Mouse (Mus musculus) midbrain, embryonic 13.5 days (tissue): ENCODE results near the gene Gnaq. TPM values are rescaled to one million over a fixed set of nuclear protein-coding genes. Genes with fewer than 3 reads are reported as not detected.

Source experiments
- ATAC-seq: fragments of 200-750 bp; cut with Nextera tagmentation; 2 replicates; pipeline ENCODE4 v1.8.0; 2017; ENCODE audit warnings: mild to moderate bottlenecking, moderate TSS enrichment, moderate library complexity
- H3K27ac ChIP-seq: fragments of 300-500 bp; sonication (generic); 2 replicates; pipeline ENCODE4 v1.5.1; 2015; ENCODE audit warnings: inconsistent platforms, mild to moderate bottlenecking, moderate library complexity
- H3K27me3 ChIP-seq: fragments of 300-500 bp; sonication (generic); 2 replicates; pipeline ENCODE4 v1.6.1; 2015; ENCODE audit warnings: mild to moderate bottlenecking, inconsistent platforms
- H3K36me3 ChIP-seq: fragments of 300-500 bp; sonication (generic); 2 replicates; pipeline ENCODE4 v1.6.1; 2015; ENCODE audit warnings: mild to moderate bottlenecking, inconsistent platforms
- H3K4me1 ChIP-seq: fragments of 300-500 bp; sonication (generic); replicated peaks from 2 replicates; pipeline ENCODE4 v1.6.1; 2015; ENCODE audit warnings: inconsistent platforms
- H3K4me2 ChIP-seq: fragments of 300-500 bp; sonication (generic); replicated peaks from 2 replicates; pipeline ENCODE4 v1.6.1; 2015; ENCODE audit warnings: moderate library complexity, mild to moderate bottlenecking, inconsistent platforms
- H3K4me3 ChIP-seq: fragments of 300-500 bp; sonication (generic); replicated peaks from 2 replicates; pipeline ENCODE4 v1.5.1; 2015; ENCODE audit warnings: mild to moderate bottlenecking, inconsistent platforms
- H3K9ac ChIP-seq: fragments of 300-500 bp; sonication (generic); replicated peaks from 2 replicates; pipeline ENCODE4 v1.6.1; 2015; ENCODE audit warnings: mild to moderate bottlenecking, inconsistent platforms
- H3K9me3 ChIP-seq: fragments of 300-500 bp; sonication (generic); 2 replicates; pipeline ENCODE4 v1.6.1; 2016; ENCODE audit warnings: mild to moderate bottlenecking, inconsistent platforms
- WGBS: fragments of 180-500 bp; shearing (Covaris S2); methylation state at CpG from one replicate; pipeline ENCODE4 v1.1.7; 2015; 5-methylcytosine and 5-hydroxymethylcytosine counted together
- polyA plus RNA-seq: library from polyadenylated mRNA; unstranded; fragments of >200 nt; fragmentation: Nextera tagmentation; extraction: Ambion mirVana; gene quantifications from 2 replicates; pipeline ENCODE4 v1.2.1, GENCODE M21; 2015

The Gnaq gene
- polyA plus RNA-seq, 1 experiment from 2014 or later: 82.7 TPM

DNA sequence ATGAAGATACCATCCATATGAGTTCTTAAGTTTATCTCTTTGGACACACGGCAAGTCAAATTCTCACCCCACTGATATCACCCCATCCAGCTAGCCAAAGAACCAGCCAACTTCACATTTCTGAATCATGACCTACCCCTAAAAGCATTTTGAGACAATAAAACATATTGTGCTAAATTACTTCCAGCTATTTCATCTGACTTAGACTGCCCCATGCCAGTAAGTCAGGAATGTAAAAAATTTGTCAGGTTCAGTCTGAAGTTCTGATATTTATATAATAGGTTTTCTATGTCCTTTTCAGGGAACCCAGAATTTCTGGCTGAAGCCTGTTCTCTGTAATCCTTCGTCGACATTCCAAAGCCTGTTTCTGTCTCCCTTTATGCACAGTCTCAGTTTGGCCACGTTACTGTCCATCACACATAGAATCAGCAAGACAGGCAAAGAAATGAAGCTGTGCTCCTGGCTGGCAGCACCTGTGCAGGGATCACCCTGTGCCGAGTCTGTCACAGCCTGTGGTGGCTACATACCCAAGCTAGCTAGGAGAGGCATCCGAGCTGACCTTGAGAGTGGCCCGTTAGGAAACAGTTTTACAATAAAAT lies 233.9 kb downstream of the Gnaq start:
- H3K9ac ChIP-seq: no peak overlapping the region
- 0 out of 2 replicates have a peak overlapping the region, but pooled peaks have one; percentile 7 for H3K27ac ChIP-seq
- H3K4me2 ChIP-seq: no peak overlapping the region
- H3K4me1 ChIP-seq: peaks cover 25% of the 10 kb centered on the region
- H3K9me3 ChIP-seq: no peaks in the 10 kb centered on the region
- peaks cover 5% of the 10 kb centered on the region for H3K36me3 ChIP-seq
- ATAC-seq: no peak
- 84% methylated on average over 7 of the region's 7 CpGs for WGBS
- H3K4me3 ChIP-seq: no peak overlapping the region
- no peaks in the 10 kb centered on the region for H3K27me3 ChIP-seq

GRCm38 (mm10) chr19:16367218-16367617 lies 234.6 kb downstream of the Gnaq start:
- Histone ChIP-seq H3K36me3 (no peaks in the 10 kb centered on the region), H3K27me3 (no peaks in the 10 kb centered on the region), H3K4me1 (peaks cover 26% of the 10 kb centered on the region), H3K4me2 (no peak overlapping the region), H3K9me3 (no peaks in the 10 kb centered on the region), H3K9ac (no peak overlapping the region), H3K4me3 (no peak overlapping the region), H3K27ac (peak overlapping the region; percentile 37; the same call in 1 of the 2 replicates)
- 75% methylated on average over 10 of the region's 10 CpGs for WGBS
- ATAC-seq: peak; percentile 62; the same call in 1 of the 2 replicates

- no peak overlapping the region for H3K4me3 ChIP-seq
- no peaks in the 10 kb centered on the region for H3K36me3 ChIP-seq
- no peak overlapping the region for H3K4me2 ChIP-seq
- no peak overlapping the region for H3K9ac ChIP-seq
- no peak for ATAC-seq
- H3K4me1 ChIP-seq: peaks cover 45% of the 10 kb centered on the region
- no peaks in the 10 kb centered on the region for H3K9me3 ChIP-seq
- no peaks in the 10 kb centered on the region for H3K27me3 ChIP-seq
- 95% methylated on average over 2 of the region's 2 CpGs for WGBS
- no peak overlapping the region for H3K27ac ChIP-seq
Measured at GRCm38 (mm10) chr19:16371680-16372079, 239.0 kb downstream of the Gnaq start.

DNA sequence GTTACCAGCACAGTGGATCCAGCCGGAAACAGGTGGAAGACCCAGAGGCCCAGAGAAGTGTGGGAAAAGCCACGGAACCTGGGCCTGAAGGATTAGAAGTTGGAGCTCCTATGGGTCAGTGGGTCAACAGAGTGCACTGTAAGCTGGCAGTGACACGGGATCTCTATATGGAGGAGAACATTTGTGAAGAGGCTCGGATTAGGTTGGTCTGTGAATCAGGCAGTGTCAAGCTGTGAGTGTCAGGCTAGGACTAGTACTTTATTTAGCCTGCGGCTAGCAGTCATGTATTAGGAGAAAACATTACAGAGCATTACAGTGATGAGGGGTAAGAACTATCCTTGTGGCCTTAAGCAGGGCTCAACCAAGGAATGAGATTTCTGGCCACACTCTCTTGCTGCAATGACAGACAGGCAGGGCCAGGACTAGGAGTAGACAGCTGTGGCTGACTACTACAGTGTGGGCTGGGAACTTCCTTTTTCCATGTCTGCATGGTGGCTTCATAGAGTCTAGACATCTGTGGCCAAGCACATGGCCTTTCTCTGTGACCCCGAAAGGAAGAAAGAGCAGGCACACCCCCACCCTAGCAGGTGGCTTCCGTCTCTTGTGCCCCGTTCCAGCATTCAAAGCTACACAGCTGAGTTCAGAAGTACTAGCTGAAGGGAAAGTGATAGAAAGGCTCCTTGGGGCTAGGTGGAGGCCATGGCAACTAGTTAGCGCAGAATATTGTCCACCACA lies 240.3 kb downstream of the Gnaq start:
- H3K9me3 ChIP-seq: no peaks in the 10 kb centered on the region
- 0 out of 2 replicates have a peak overlapping the region, but pooled peaks have one; percentile 46 for H3K27ac ChIP-seq
- peaks cover 2% of the 10 kb centered on the region; the same call in 1 of the 2 replicates for H3K36me3 ChIP-seq
- H3K4me1 ChIP-seq: peaks cover 33% of the 10 kb centered on the region
- 70% methylated on average over 9 of the region's 9 CpGs for WGBS
- ATAC-seq: peak; percentile 65
- no peak overlapping the region for H3K4me3 ChIP-seq
- no peaks in the 10 kb centered on the region for H3K27me3 ChIP-seq
- no peak overlapping the region for H3K9ac ChIP-seq
- H3K4me2 ChIP-seq: no peak overlapping the region

GRCm38 (mm10) chr19:16375881-16376280 lies 243.2 kb downstream of the Gnaq start:
- H3K36me3 ChIP-seq: peaks cover 22% of the 10 kb centered on the region
- no peak overlapping the region for H3K4me2 ChIP-seq
- no peak overlapping the region for H3K9ac ChIP-seq
- no peaks in the 10 kb centered on the region for H3K27me3 ChIP-seq
- no peaks in the 10 kb centered on the region for H3K9me3 ChIP-seq
- WGBS: 83% methylated on average over 4 of the region's 4 CpGs
- H3K27ac ChIP-seq: no peak overlapping the region
- no peak for ATAC-seq
- H3K4me1 ChIP-seq: peaks cover 23% of the 10 kb centered on the region
- no peak overlapping the region for H3K4me3 ChIP-seq

DNA sequence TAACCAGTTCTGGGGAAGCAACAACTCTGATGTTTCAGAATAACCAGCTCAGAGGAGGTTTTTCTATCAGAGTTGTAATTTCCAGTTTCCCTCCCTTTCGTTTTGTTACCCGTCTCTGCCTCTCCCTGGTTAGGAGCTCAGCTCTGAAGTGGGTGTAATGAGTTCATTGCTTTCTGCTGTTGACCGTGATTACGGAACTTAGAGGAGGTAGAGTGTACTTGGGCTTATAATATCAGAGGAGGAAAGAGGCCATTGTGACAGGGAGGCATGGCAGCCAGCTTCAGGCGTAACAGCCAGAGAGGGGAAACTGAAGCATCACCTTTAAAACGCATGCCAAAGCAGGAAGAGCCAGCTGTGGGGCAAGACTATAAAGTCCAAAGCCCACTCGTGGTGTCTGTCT lies 245.9 kb downstream of the Gnaq start:
- no peak for ATAC-seq
- 93% methylated on average over 7 of the region's 7 CpGs for WGBS

GRCm38 (mm10) chr19:16379687-16380086 lies 247.1 kb downstream of the Gnaq start:
- no peak for ATAC-seq
- H3K27ac ChIP-seq: no peak overlapping the region
- WGBS: 95% methylated on average over 8 of the region's 8 CpGs

More for the DNA sequence above, 245.9 kb downstream of the Gnaq start:
- H3K4me1 ChIP-seq: peaks cover 16% of the 10 kb centered on the region
- no peak overlapping the region for H3K4me2 ChIP-seq
- no peak overlapping the region for H3K9ac ChIP-seq
- H3K36me3 ChIP-seq: peaks cover 27% of the 10 kb centered on the region
- H3K4me3 ChIP-seq: no peak overlapping the region
- no peak overlapping the region for H3K27ac ChIP-seq
- H3K9me3 ChIP-seq: no peaks in the 10 kb centered on the region
- no peaks in the 10 kb centered on the region for H3K27me3 ChIP-seq

DNA sequence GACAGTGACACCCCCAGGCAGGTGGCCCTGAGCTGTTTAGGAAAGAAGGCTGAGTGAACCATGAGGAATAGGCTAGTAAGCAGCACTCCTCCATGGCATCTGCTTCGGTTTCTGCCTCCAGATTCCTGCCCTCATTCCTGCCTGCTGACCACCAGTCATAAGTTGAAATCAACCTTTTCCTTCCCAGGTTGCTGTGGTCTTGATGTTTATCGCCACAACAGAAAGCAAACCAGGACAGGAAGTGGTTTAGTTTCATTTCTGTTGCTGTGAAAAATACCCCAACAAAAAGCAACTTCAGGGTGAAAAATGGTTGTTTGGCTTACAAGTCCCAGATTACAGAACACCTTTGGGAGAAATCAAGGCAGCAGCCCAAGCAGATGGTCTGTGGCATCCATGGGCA lies 249.8 kb downstream of the Gnaq start:
- Histone ChIP-seq H3K36me3 (peaks cover 41% of the 10 kb centered on the region), H3K27ac (no peak overlapping the region)
- WGBS: 84% methylated on average over 2 of the region's 2 CpGs

More at GRCm38 (mm10) chr19:16379687-16380086, 247.1 kb downstream of the Gnaq start:
- Histone ChIP-seq H3K36me3 (peaks cover 36% of the 10 kb centered on the region), H3K4me2 (no peak overlapping the region), H3K9me3 (no peaks in the 10 kb centered on the region), H3K27me3 (no peaks in the 10 kb centered on the region), H3K4me3 (no peak overlapping the region), H3K4me1 (peaks cover 8% of the 10 kb centered on the region; the same call in 1 of the 2 replicates), H3K9ac (no peak overlapping the region)

DNA sequence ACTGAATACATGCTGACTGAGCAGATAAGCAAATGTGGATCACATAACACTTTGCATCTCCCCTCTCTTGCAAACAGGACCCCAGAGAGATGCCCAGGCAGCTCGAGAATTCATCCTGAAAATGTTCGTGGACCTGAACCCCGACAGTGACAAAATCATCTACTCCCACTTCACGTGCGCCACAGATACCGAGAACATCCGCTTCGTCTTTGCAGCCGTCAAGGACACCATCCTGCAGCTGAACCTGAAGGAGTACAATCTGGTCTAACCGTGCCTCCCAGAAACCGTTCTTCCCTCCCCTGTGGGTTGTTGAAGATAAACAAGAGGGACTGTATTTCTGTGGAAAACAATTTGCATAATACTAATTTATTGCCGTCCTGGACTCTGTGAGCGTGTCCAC lies 250.5 kb downstream of the Gnaq start:
- ATAC-seq: no peak
- Histone ChIP-seq H3K9me3 (no peaks in the 10 kb centered on the region), H3K27ac (no peak overlapping the region), H3K4me1 (peaks cover 12% of the 10 kb centered on the region), H3K4me3 (no peak overlapping the region), H3K4me2 (no peak overlapping the region), H3K9ac (no peak overlapping the region), H3K27me3 (no peaks in the 10 kb centered on the region), H3K36me3 (peaks cover 42% of the 10 kb centered on the region)
- 80% methylated on average over 13 of the region's 13 CpGs for WGBS

More for the DNA sequence above, 249.8 kb downstream of the Gnaq start:
- Histone ChIP-seq H3K27me3 (no peaks in the 10 kb centered on the region), H3K9me3 (no peaks in the 10 kb centered on the region), H3K9ac (no peak overlapping the region), H3K4me3 (no peak overlapping the region), H3K4me2 (no peak overlapping the region), H3K4me1 (peaks cover 12% of the 10 kb centered on the region)
- no peak for ATAC-seq

- H3K27me3 ChIP-seq: no peaks in the 10 kb centered on the region
- H3K9me3 ChIP-seq: no peaks in the 10 kb centered on the region
- H3K4me3 ChIP-seq: no peak overlapping the region
- H3K27ac ChIP-seq: no peak overlapping the region
- H3K4me2 ChIP-seq: no peak overlapping the region
- no peak overlapping the region for H3K9ac ChIP-seq
- peaks cover 21% of the 10 kb centered on the region for H3K4me1 ChIP-seq
- WGBS: 93% methylated on average over 6 of the region's 6 CpGs
- no peak for ATAC-seq
- H3K36me3 ChIP-seq: peaks cover 32% of the 10 kb centered on the region
Measured at GRCm38 (mm10) chr19:16384094-16384493, 251.5 kb downstream of the Gnaq start.

GRCm38 (mm10) chr19:16384957-16385356 lies 252.3 kb downstream of the Gnaq start:
- H3K27me3 ChIP-seq: no peaks in the 10 kb centered on the region
- H3K4me2 ChIP-seq: no peak overlapping the region
- no peaks in the 10 kb centered on the region for H3K9me3 ChIP-seq
- ATAC-seq: peak; percentile 69
- no peak overlapping the region for H3K4me3 ChIP-seq
- H3K27ac ChIP-seq: 0 out of 2 replicates have a peak overlapping the region, but pooled peaks have one; percentile 30
- no peak overlapping the region for H3K9ac ChIP-seq
- peaks cover 23% of the 10 kb centered on the region for H3K36me3 ChIP-seq
- peaks cover 23% of the 10 kb centered on the region for H3K4me1 ChIP-seq
- WGBS: 69% methylated on average over 11 of the region's 11 CpGs

- Histone ChIP-seq H3K9me3 (no peaks in the 10 kb centered on the region), H3K4me2 (no peak overlapping the region), H3K27me3 (no peaks in the 10 kb centered on the region), H3K27ac (no peak overlapping the region), H3K36me3 (peaks cover 23% of the 10 kb centered on the region), H3K4me3 (no peak overlapping the region), H3K9ac (no peak overlapping the region), H3K4me1 (peaks cover 23% of the 10 kb centered on the region)
- ATAC-seq: no peak
- 77% methylated on average over 6 of the region's 6 CpGs for WGBS
Measured at GRCm38 (mm10) chr19:16386514-16386913, 253.9 kb downstream of the Gnaq start.
